Comparison of ENCODE assay signal across 8 mouse cellular contexts in genomic region chr9:119322289-119323259, GRCm38 (mm10). TPM values are rescaled to one million over a fixed set of nuclear protein-coding genes. Genes with fewer than 3 reads are reported as not detected.
DNase-seq lines count a peak whose midpoint lies in the region; ATAC-seq lines count a peak whose summit lies in the region.

Oxsr1 (minus strand) TSS chr9:119322427.

- H3K9me3 ChIP-seq in heart, embryonic 13.5 days: no peaks in the 10 kb centered on the region
- no peaks in the 10 kb centered on the region for H3K9me3 ChIP-seq in liver, embryonic 12.5 days (replicated peaks)
- H3K9me3 ChIP-seq in stomach, embryonic 15.5 days: no peaks in the 10 kb centered on the region; the same call in 1 of the 2 replicates

- DNase-seq in CD4-positive, CD25-positive, alpha-beta regulatory T cell, adult 2 months (ENCODE audit: low read depth, low spot score): peak; percentile 98
- DNase-seq in fat pad, adult 2 months (ENCODE audit: extremely low read depth, low read depth, low spot score): peak; percentile 98
- peak; percentile 99 for DNase-seq in kidney, postnatal 10 days
- DNase-seq in natural killer cell, adult 2 months (ENCODE audit: low spot score in 2 of 2): peak; percentile 98 to 99

- WGBS in heart, embryonic 13.5 days: under 1% methylated on average over 76 of the region's 76 CpGs
- WGBS in liver, embryonic 12.5 days (ENCODE audit: insufficient replicate concordance): under 1% methylated on average over 76 of the region's 76 CpGs
- under 1% methylated on average over 73 of the region's 76 CpGs for WGBS in stomach, embryonic 15.5 days

- peak; percentile 91 for ATAC-seq in heart, embryonic 13.5 days (ENCODE audit: extremely low read depth, insufficient number of reproducible peaks, low FRiP score, low TSS enrichment)
- ATAC-seq in liver, embryonic 12.5 days: peak; percentile 95
- peak; percentile 98 for ATAC-seq in stomach, embryonic 15.5 days (ENCODE audit: insufficient read depth, low FRiP score, low read depth)

- H3K9ac ChIP-seq in heart, embryonic 13.5 days: peak within 1 kb of the TSS; percentile 92
- peak within 1 kb of the TSS; percentile 96 for H3K9ac ChIP-seq in liver, embryonic 12.5 days
- peak within 1 kb of the TSS; percentile 76 for H3K9ac ChIP-seq in stomach, embryonic 15.5 days

- peak within 1 kb of the TSS; percentile 72 for H3K4me3 ChIP-seq in brown adipose tissue, adult 24 weeks (ENCODE audit: insufficient read depth, low read depth, low read length)
- H3K4me3 ChIP-seq in heart, embryonic 13.5 days: peak within 1 kb of the TSS; percentile 89
- peak within 1 kb of the TSS; percentile 95 for H3K4me3 ChIP-seq in liver, embryonic 12.5 days
- peak within 1 kb of the TSS; percentile 76 for H3K4me3 ChIP-seq in stomach, embryonic 15.5 days (replicated peaks)

- H3K27me3 ChIP-seq in heart, embryonic 13.5 days (replicated peaks): no peaks in the 10 kb centered on the region
- no peaks in the 10 kb centered on the region for H3K27me3 ChIP-seq in liver, embryonic 12.5 days (replicated peaks)
- H3K27me3 ChIP-seq in stomach, embryonic 15.5 days (replicated peaks): no peaks in the 10 kb centered on the region

- H3K36me3 ChIP-seq in heart, embryonic 13.5 days: 0 out of 2 replicates have a peak, but pooled peaks cover 2% of the 10 kb centered on the region
- H3K36me3 ChIP-seq in liver, embryonic 12.5 days: peaks cover 4% of the 10 kb centered on the region; the same call in 1 of the 2 replicates
- no peaks in the 10 kb centered on the region for H3K36me3 ChIP-seq in stomach, embryonic 15.5 days

- peak within 1 kb of the TSS; percentile 96 for H3K4me2 ChIP-seq in heart, embryonic 13.5 days
- H3K4me2 ChIP-seq in liver, embryonic 12.5 days: peak within 1 kb of the TSS; percentile 99
- peak within 1 kb of the TSS; percentile 97 for H3K4me2 ChIP-seq in stomach, embryonic 15.5 days

- peak within 1 kb of the TSS; percentile 97 for H3K27ac ChIP-seq in brown adipose tissue, adult 24 weeks (replicated peaks; ENCODE audit: low read depth, low read length)
- peak within 1 kb of the TSS; percentile 93 for H3K27ac ChIP-seq in heart, embryonic 13.5 days (replicated peaks)
- H3K27ac ChIP-seq in liver, embryonic 12.5 days: peak within 1 kb of the TSS; percentile 97
- H3K27ac ChIP-seq in stomach, embryonic 15.5 days: peak within 1 kb of the TSS; percentile 91

- H3K4me1 ChIP-seq in brown adipose tissue, adult 24 weeks (ENCODE audit: control insufficient read depth, insufficient read depth, insufficient read length, low read length): no peaks in the 10 kb centered on the region
- H3K4me1 ChIP-seq in heart, embryonic 13.5 days: peaks cover 32% of the 10 kb centered on the region
- H3K4me1 ChIP-seq in liver, embryonic 12.5 days: peaks cover 34% of the 10 kb centered on the region
- peaks cover 3% of the 10 kb centered on the region; the same call in 1 of the 2 replicates for H3K4me1 ChIP-seq in stomach, embryonic 15.5 days

RNA-seq across cellular contexts. Expression of gene Oxsr1, which starts in this region (rescaled TPM):
- 18.3 and 19.4 TPM in 2 replicates for polyA plus RNA-seq in brown adipose tissue, adult 24 weeks (2012; ENCODE audit: insufficient read depth, insufficient read length, missing spikeins)
- 7.4 and 7.8 TPM in 2 replicates for polyA plus RNA-seq in heart, embryonic 13.5 days (2015; fragmentation: Nextera tagmentation; extraction: Ambion mirVana)
- polyA plus RNA-seq in liver, embryonic 12.5 days (2016; fragmentation: Nextera tagmentation; extraction: Ambion mirVana): 11.1 and 12.2 TPM in 2 replicates
- polyA plus RNA-seq in stomach, embryonic 15.5 days (2015; fragmentation: Nextera tagmentation; extraction: Ambion mirVana): 13.3 and 13.5 TPM in 2 replicates

Comparison
In these comparisons a context has a peak if more than half of its experiments do, and no peak if none do; other contexts are left out.
1. Peak in every context shown above with its lines: DNase-seq, ATAC-seq, H3K4me3 ChIP-seq and H3K27ac ChIP-seq.